Mouse (Mus musculus) mesoderm, embryonic 11.5 days (tissue): ENCODE results near the gene Btbd16.

ENCODE experiments used
- DNase-seq: peaks from one replicate; pipeline ENCODE4 v3.0.0-alpha.2; 2012; ENCODE audit warnings: low read depth, low spot score

The Btbd16 gene

DNA sequence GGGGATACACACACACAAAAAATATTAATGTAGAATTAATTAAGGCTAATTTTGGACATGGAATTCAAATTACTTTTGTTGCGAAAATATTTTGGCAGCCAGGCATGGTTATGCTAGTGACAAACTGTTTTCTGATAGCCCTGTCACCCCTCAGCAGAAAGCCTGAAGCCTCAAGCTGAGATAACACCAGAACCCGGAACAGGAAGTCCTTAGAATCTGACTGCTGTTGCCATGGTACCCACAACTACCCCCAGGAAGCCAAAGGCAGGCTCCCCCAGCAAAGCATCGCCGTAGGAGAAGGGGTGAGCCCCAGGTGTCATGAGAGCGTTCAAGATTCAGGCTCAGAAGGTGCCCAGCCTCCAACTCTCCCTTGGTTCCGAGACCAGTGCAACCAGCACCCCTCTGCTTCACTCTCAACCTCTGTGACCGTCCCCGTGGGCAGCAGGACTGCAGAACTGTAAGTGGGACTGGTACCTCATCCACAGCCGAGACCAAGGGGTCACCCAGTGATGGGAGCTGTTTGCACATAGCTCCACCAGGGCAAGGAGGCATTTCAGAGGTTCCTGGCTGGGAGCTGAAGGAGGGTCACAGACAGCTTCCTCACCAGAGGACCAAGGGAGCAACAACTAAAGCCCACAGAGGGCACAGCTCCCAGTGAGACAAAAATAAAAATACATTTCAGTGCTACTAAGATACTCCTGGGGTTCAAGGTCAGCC lies at the start of gene Btbd16:
TSS of gene Btbd16 (plus strand) at position 156 of the 717 bp plus-strand sequence.
- no peak for DNase-seq

DNA sequence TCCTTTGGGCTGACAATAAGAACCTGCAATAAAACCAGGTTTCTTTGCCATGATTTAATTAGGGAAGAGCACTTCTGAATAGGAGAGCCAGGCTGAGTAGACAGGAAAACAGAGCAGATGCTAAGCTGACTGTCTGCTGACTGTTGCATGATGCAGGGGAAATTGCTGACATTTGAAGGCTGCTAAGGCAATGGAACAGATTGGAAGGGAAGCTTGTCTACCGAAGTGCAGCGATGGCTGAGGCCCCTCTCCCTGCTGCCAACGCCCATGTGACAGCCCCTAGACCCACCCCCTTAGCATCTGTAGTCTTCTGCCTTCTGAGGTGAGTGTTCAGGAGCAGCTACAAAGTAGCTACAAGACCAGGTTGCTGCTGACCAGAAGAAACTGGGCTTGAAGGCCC lies 47.7 kb upstream of the Btbd16 start:
- no peak for DNase-seq

DNA sequence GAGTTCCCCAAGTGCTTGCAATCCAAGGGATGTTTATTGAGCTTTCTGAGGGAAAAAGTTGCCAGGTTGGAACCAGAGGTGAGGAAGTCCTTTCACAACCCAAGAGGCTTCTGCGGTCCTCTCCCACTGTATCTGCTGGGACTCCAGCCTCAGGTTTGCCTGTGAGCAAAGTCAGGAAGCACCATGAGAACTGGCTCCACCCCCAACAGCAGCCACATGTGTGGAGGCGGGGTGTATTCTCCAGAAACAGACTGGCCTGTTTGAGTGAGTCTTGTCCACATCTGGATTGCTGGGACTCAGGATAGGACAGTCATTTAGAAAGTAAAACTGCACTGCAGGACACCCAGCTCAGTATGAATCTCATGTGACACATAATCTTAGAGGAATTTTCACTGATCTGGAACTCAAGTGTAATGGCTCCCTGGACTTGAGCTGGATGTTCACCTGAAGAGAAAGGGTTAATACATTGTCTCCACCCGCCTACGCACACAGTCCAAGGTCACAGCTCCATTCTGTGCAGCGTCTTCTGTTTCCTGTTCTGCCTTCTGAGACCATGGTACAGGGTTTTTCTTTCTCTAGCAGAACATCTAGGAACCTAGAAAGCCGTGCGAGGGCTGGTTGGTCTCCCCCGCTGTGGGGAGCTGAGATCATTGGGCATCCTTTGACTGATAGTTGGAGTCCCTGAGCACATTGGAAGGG lies 47.0 kb upstream of the Btbd16 start:
- DNase-seq: no peak

DNA sequence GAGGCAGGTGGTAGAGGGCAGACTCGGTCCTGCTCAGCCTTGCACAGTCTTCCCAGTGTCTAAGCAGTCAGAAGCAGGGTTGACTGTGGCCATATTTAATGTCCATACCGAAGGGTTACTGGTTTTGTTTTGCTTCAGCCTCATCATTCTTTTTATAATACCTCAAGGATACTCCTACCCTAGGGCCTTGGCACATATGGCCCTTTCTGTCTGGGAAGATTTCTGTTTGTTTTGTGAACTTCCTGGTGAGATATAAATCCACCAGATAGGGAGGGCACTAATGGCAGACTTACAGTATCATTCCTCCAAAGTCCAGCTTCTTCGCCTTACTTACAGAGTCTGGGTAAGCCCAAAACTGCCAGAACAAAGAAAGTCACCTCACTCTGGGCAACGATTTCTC lies 46.3 kb upstream of the Btbd16 start:
- DNase-seq: no peak

DNA sequence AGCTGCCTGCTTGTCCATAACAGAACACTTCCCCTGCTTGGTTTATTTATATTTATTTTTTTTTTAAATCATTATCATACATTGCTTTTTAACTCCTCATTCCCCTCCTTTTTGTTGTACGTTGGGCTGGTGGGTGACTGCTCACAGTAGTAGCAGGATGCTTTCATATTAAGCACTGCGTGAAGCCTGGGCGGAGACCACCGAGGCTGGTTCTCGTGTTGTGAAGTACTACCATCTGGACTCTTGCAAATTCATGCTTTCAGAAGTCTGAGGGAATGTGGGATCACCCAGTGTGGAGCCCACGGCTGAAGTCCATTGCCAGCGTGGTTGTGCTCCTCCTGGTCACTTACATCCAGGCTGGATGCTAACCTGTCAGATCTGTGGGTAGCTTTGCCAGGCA lies 42.1 kb upstream of the Btbd16 start:
- no peak for DNase-seq

DNA sequence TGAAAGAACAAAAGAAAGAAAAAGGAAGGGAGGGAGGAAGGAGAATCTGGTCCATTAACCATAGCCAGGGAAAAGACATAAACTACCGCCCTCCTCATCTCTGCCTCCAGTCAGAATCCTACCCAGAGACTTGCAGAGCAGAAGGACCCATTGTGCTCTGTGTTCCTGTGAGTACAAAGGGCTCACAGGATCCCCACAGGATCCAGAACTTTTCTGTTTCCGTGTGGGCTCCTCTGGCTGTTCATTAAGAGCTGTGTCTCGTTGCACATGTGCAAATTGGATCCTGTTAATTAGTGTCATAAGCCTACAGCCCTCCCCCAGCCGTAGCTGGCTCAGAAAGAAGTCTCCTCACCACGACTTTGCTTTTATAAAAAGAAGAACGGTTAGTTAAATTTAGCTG lies 41.0 kb upstream of the Btbd16 start:
- DNase-seq: no peak

DNA sequence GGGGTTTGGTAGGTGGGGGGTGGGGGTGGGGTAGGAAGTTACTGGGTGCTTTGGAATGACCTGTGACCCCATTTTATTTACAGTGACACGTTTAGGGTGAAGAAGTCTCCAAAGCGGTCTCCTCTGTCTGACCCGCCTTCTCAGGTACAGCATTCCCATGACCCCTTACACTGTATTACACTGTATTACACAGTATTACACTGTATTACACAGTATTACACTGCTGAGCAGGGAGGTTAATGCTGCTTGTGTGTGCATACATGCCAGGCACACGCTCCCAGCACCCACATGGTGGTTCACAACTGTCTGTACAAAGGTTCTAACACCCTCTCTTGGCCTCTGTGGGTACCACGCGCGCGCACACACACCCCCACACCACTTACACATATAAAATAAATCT lies 40.4 kb upstream of the Btbd16 start:
- DNase-seq: no peak

DNA sequence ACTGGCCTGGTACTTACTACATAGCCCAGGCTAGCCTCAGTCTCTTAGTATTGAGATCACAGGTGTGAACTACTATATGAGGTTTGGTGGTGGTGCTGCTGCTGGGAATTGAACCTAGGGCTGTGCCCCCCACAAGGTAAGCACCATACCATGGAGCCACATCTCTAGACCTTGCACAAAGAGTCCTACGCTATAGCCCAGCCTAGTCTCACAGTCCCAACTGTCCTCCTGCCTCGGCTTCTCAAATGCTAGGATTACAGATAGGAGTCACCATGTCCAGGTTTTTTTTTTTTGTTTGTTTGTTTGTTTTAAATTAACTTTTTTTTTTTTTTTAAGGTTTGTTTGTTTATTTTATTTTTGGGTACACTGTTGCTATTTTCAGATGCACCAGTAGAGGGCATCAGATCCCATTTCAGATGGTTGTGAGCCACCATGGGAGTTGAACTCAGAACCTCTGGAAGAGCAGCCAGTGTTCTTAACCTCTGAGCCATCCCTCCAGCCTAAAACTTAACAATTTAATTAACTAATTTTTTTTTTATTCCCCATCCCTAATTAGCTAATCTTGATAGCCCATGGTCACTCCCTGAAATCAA lies 39.6 kb upstream of the Btbd16 start:
- no peak for DNase-seq

DNA sequence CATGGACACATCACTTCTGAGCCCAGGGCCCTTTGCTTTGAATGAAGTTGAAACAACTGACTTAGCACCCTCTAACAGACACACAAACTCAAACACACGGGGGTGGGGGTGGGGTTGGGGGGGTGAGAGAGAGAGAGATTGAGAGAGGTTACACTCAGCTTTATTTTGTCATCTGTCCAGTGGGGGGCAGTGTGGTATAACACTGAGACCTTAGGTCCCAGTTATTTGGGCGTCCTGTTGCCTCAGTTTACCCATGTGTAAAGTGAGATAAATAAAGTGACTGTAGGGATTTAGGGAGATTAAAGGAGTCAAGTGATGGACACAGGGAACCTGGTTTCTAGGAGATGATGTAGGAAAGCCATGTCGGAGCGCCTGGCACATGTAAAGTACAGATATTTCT lies 32.8 kb upstream of the Btbd16 start:
- DNase-seq: no peak

DNA sequence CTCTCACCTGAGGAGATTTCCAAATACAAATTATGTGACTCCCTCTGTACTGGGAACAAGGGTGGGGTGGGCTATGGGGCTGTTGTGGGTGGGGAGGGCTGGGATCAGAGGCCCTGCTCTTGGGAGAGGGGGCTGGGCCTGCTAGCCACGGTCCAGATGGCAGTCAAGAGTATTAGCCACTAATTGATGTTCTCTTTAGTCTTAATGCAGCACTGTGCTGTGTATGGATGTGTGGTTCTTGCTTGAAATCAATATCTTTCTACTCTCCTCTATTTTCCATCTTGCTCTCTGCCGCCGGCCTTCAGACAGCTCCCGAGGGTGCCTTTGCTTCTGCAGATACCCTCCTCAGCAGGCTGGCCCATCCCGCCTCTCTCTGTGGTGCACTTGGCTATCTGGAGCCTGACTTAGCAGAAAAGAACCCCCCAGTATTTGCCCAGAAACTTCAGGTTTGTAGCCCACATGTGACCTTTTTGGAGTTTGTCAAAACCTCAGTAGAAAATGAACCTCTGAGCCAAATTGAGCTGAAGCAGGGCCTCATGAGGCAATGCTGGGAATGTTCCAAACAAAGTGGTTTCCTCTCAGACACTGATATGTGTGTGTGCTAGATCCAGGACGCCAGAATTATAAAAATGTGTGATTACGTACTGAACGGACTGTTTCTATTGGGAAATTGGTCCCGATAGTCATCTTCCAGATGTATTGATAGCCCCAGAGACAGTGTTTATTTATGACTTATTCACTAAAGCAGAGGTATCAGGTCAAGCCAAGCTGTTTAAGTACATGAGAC lies 30.4 kb upstream of the Btbd16 start:
- DNase-seq: no peak

DNA sequence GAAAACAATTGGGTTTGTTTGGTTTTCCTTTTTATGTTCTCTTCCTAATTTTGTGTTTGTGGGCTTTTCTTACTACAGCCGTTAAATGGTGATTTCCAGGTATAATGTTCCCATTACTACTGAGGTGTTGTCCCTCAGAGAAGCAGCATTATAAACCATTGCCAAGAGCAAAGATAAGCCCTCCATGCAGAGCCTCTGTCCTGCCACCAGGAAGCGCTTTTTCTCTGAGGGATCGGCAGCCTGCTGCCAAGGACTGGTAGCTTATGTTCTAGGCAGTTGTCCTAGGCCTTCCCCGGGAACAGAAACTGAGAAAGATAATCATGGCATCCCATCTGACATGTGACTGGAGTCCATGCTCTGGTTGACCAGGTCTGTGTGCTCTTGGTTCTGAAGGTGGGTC lies 24.7 kb upstream of the Btbd16 start:
- no peak for DNase-seq

DNA sequence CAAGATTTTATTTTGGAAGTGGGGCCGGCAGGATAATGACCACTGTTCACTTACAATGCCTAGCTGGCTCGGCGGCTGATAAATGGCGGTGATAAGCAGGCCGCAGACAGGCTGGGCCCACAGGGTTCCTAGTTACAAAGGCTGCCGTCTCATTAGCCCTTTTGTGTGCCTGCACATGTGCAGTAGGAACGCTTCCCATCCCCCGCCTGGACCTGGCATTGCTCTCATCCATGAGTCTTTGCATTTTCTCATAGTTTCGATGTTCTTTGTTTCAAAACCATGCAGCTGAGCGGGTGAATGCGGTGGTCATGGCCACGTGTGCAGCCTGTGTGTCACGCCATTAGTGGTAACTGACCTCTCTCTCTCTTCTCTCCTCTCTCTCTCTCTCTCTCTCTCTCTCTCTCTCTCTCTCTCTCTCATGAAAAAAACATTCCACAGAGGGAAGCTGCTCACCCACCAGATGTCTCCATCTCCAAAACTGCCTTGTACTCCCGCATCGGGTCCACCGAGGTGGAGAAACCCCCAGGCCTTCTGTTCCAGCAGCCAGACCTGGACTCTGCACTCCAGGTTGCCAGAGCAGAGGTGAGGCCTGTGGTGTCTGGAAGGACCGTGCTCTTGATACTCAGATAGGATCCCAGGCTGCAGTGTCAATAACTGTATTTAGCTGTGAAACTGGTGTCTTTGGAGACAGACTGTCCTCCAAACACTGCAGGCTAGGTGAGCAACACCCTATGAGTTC lies 22.9 kb upstream of the Btbd16 start:
- peak; percentile 76 for DNase-seq

DNA sequence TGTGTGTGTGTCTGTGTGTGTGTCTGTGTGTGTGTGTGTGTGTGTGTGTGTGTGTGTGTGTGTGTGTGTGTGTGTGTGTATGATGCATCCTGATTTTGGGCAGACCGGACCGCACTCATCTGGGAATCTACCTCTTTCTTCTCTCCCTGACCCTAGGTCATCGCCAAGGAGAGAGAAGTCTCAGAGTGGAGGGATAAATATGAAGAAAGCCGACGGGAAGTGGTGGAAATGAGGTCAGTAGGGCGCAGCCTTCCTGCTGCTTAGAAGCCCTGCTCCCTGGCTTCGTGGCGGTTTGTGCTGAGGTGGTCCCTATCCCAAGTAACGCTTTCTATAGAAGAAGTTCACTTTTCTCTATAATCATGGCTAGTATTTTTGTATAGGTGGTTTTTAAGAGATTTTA lies 22.2 kb upstream of the Btbd16 start:
- DNase-seq: peak; percentile 15

DNA sequence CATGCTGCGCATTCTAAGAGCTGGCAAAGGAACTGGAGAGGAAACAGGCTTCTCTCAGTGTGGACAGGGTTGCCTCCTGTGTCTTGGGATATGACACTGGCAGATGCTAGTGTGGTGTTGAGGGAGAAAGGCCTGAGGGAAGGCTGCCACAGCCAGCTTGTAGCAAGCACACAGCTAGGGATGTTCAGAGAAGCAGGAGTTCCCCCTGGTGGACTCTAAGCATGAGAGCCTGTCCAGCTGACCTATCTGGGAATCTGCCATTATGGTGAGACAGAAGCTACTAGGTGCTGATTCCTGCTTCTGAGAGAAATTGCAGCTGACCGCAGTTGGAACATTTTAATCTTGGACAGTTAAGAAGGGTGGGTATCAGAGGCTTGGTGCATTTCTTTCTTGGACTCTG lies 19.1 kb upstream of the Btbd16 start:
- DNase-seq: peak; percentile 23

DNA sequence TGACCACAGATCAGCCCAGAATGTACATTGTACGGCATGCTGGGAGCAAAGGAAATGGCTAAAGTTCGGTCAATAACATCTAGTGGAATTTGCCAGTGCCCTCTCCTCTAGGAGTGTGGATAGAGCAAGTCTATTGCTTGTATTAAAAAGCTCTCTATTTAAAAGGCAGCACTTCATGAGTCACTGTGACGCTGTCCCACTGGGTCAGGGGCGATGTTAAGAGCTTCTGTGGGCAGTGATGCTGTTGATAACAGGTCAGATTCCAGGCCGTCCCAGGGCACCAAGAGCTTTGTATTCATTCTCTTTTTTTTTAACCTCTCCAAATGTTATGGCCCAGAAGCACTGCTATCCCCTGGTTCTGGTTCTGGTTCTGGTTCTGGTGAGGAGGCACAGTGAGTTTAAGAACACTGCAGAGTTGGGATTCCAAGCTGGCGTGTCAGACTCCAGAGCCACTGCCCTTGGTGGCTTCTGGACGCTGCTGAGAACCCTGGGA lies 17.5 kb upstream of the Btbd16 start:
- no peak for DNase-seq

DNA sequence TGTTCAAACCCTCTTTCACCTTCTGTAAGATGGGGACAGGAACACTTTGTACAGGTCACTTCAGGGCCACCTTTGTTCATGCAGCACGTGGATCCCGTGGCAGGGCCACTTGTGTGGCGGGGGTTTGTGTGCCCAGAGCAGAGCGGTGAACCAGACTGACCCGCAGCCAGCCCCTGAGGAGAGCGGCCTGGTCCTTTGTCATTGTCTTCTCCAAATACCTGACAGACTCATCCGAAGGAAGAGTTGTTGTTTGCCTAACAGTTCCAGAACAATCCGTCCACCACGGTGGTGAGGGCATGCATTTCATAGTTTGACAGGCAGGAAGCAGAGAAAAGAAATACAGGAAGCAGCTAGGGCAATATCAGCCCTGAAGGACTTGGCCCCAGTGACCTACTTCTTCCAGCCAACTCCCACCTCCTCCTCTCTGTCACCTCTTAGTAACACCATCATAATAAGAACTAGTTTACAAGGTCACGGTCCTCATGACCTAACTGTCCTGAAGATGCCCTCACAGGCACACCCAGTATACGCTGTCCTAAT lies 16.5 kb upstream of the Btbd16 start:
- no peak for DNase-seq

DNA sequence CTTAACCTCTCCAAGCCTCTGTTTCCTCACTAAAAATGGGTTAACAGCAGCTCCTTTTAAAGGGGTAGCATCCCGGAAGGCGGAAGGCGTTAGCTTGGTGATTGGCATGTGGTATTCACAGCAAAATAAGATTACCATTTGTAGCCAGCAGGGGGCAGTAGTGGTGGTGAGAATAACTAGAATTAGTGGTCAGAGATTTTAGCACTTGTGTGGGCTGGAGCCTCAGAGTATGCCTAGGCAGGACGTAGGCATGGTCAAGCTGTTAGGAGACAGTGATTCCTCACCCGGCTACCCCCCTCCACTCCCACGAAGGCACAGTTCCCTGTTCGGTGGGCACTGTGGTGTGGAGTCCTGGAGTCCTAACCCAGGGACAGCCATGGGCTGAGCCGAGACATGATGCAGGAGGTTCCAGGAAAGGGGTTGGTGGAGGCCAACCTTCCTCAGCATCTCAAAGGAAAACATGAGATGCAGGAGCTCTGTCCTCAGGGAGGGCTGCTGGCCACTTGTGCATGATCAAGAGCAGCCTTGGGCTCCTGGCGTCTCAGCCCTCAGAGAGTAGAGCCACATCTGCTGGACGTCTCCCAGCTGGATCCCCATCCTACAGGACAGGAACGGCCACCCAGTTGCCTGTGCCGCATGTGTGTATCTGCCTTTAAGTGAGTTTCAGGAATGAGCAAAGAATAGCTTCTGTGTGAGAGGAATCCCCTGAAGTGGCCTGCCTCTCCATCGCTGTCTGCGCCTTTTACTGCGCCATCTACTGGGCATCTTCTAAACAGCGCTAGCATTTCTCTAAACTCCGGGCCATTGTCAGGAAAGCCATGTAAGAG lies 11.6 kb upstream of the Btbd16 start:
- DNase-seq: peak; percentile 82

DNA sequence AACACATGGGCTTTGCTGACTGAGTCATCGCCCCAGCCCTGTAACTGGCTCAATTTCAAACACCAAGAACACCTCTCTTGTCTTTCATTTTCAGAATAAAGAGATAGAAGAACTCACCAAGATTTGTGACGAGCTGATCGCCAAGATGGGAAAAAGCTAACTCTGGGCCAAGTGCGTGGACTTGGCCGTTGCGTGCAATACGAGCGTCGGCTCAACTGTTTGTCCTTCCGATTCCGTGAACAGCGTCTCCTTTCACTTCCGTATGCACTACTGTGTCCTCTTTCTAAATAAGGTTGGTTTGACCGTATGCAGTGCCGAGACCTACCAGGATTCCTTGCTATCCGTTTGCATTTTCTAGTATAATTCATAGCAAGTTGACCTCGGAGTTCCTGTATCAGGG lies 9.7 kb upstream of the Btbd16 start:
- DNase-seq: no peak

DNA sequence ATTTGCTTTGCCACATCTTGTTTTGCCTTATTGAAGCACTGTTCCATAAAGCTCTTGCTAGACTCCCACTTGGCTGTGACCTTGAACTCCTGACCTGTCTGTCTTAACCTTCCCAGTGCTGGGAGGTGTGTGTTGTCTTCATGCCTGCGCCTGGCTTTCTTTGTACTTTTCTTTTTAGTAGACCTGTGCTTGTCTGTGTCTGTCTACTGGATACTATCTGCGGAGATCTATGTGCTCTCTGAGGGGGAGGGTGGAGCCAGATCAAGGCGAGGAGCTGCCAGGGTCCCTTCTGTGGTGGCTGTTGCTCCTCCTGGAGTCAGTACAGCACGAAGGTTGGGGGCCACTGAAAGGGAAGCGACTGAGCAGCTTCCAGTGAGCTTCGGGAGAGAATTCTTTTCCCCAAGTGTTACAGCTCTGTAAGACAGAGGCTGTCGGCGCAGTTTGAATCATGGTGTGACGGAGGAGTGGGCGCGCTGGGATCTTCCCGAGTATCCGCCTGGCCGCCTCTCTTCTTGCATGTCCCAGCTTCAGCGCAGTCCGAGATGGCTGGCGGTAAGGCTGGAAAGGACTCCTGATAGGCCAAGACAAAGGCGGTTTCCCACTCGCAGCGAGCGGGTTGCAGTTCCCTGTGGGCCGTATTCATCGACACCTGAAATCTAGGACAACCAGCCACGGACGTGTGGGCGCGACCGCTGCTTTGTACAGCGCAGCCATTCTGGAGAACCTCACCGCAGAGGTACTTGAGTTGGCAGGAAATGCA lies 7.3 kb upstream of the Btbd16 start:
- DNase-seq: no peak

DNA sequence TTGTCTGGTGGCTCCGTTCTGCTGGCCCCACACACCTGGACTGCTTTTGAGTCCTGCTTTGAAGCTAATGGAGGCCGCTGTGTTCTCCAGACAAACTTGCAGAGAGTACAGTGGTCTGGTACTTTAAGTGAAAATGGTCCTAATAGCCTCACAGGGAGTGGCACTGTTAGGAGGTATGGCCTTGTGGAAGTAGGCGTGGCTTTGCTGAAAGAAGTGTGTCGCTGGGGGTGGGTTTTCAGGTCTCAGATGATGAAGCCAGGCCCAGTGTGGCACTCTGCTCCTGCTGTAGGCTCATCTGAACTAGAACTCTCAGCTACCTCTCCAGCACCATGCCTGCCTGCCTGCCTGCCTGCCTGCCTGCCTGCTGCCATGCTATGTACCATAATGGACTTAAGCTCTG lies 5.7 kb upstream of the Btbd16 start:
- no peak for DNase-seq
